Mouse (Mus musculus) cortical plate, adult 2 months (tissue): ENCODE measurements around the gene Zfp329. TPM values are rescaled to one million over a fixed set of nuclear protein-coding genes. Genes with fewer than 3 reads are reported as not detected.

Source experiments
- H3K27ac ChIP-seq: fragments of 200-500 bp; 2 replicates; pipeline ENCODE4 v1.5.1; 2012; ENCODE audit warnings: low read length, control low read depth, inconsistent platforms; ENCODE audit not compliant: insufficient read depth
- H3K4me1 ChIP-seq: fragments of 200-500 bp; 2 replicates; pipeline ENCODE4 v1.6.1; 2011; ENCODE audit warnings: low read length; ENCODE audit not compliant: control insufficient read depth, insufficient read depth
- H3K4me3 ChIP-seq: fragments of 200-500 bp; 2 replicates; pipeline ENCODE4 v1.5.1; 2011; ENCODE audit warnings: mild to moderate bottlenecking, low read length, control low read depth; ENCODE audit not compliant: insufficient read depth
- CTCF ChIP-seq: fragments of 200-500 bp; IDR thresholded peaks from 2 replicates; pipeline ENCODE4 v1.5.1; 2011; ENCODE audit warnings: mild to moderate bottlenecking, control low read depth, low read length; ENCODE audit not compliant: insufficient read depth; ENCODE audit errors: extremely low read depth
- POLR2A ChIP-seq: fragments of 200-500 bp; IDR thresholded peaks from 2 replicates; pipeline ENCODE4 v1.6.1; 2011; ENCODE audit warnings: mild to moderate bottlenecking, low read length, control low read depth; ENCODE audit not compliant: insufficient read depth; ENCODE audit errors: extremely low read depth
- polyA plus RNA-seq: library from polyadenylated mRNA; depleted of rRNA; stranded (reverse); fragments of >200 nt; gene quantifications from 2 replicates; pipeline ENCODE4 v1.2.3, GENCODE M21; 2012; rRNA removed

The Zfp329 gene
- polyA plus RNA-seq, 1 experiment, result 15.9 TPM

GRCm38 (mm10) chr7:12788025-12788424, 30.6 kb downstream of the Zfp329 start:
- no peak for TF ChIP-seq CTCF
- no peak for TF ChIP-seq POLR2A
- H3K27ac ChIP-seq, result no peak overlapping the region

GRCm38 (mm10) chr7:12787333-12787732, 31.3 kb downstream of the Zfp329 start:
- no peaks in the 10 kb centered on the region for H3K4me1 ChIP-seq
- no peak overlapping the region for H3K4me3 ChIP-seq
- TF ChIP-seq POLR2A, result no peak
- no peak for TF ChIP-seq CTCF
- H3K27ac ChIP-seq, result no peak overlapping the region

More at GRCm38 (mm10) chr7:12788025-12788424, 30.6 kb downstream of the Zfp329 start:
- H3K4me3 ChIP-seq, result no peak overlapping the region
- H3K4me1 ChIP-seq, result no peaks in the 10 kb centered on the region

- Histone ChIP-seq H3K4me1 (no peaks in the 10 kb centered on the region), H3K4me3 (peak overlapping the region; percentile 60), H3K27ac (peak overlapping the region; percentile 36; the same call in 1 of the 2 replicates)
- no peak for TF ChIP-seq CTCF
- TF ChIP-seq POLR2A, result no peak
Observed at GRCm38 (mm10) chr7:12780151-12780830, 38.4 kb downstream of the Zfp329 start.

GRCm38 (mm10) chr7:12779782-12780150, 38.9 kb downstream of the Zfp329 start:
- no peak overlapping the region for H3K27ac ChIP-seq
- TF ChIP-seq CTCF, result no peak
- no peak for TF ChIP-seq POLR2A
- peak overlapping the region; percentile 60 for H3K4me3 ChIP-seq
- H3K4me1 ChIP-seq, result no peaks in the 10 kb centered on the region

GRCm38 (mm10) chr7:12779141-12779540, 39.5 kb downstream of the Zfp329 start:
- Histone ChIP-seq H3K4me3 (no peak overlapping the region), H3K27ac (no peak overlapping the region), H3K4me1 (no peaks in the 10 kb centered on the region)
- TF ChIP-seq POLR2A, result no peak
- TF ChIP-seq CTCF, result no peak

GRCm38 (mm10) chr7:12774606-12775005, 44.1 kb downstream of the Zfp329 start:
- no peak overlapping the region for H3K4me3 ChIP-seq
- no peaks in the 10 kb centered on the region for H3K4me1 ChIP-seq
- TF ChIP-seq CTCF, result no peak
- no peak for TF ChIP-seq POLR2A
- no peak overlapping the region for H3K27ac ChIP-seq

GRCm38 (mm10) chr7:12774111-12774510, 44.5 kb downstream of the Zfp329 start:
- no peak for TF ChIP-seq POLR2A
- H3K27ac ChIP-seq, result no peak overlapping the region
- H3K4me3 ChIP-seq, result no peak overlapping the region
- no peaks in the 10 kb centered on the region for H3K4me1 ChIP-seq

Other genes starting within 250 kb of the Zfp329 start
- 0.02 TPM in 2 replicates for gene Vmn2r53, start 210.1 kb downstream of the Zfp329 start, polyA plus RNA-seq
- 0.04 and 0.06 TPM in 2 replicates for gene Vmn2r54, start 178.5 kb downstream of the Zfp329 start, polyA plus RNA-seq
- not detected in 2 replicates for gene Vmn2r55, start 133.9 kb downstream of the Zfp329 start, polyA plus RNA-seq
- 0.04 TPM in 2 replicates for gene Vmn2r56, start 83.9 kb downstream of the Zfp329 start, polyA plus RNA-seq
- 16.3 and 17.8 TPM in 2 replicates for gene Zscan18, start 15.2 kb downstream of the Zfp329 start, polyA plus RNA-seq
- gene Zfp110, start 15.9 kb upstream of the Zfp329 start, polyA plus RNA-seq, result 7.8 and 8.6 TPM in 2 replicates
- gene Zfp128, start 62.3 kb upstream of the Zfp329 start, polyA plus RNA-seq, result 5.2 and 5.4 TPM in 2 replicates
- 12.7 and 13.1 TPM in 2 replicates for gene Zscan22, start 79.0 kb upstream of the Zfp329 start, polyA plus RNA-seq
- 782 and 785 TPM in 2 replicates for gene Rps5, start 103.4 kb upstream of the Zfp329 start, polyA plus RNA-seq
- gene Rnf225, start 108.6 kb upstream of the Zfp329 start, polyA plus RNA-seq, result 0.96 and 1.0 TPM in 2 replicates
- 5.6 and 6.1 TPM in 2 replicates for gene Zfp324, start 147.0 kb upstream of the Zfp329 start, polyA plus RNA-seq
- 9.7 and 10.1 TPM in 2 replicates for gene Zfp446, start 159.0 kb upstream of the Zfp329 start, polyA plus RNA-seq
- 0.69 and 0.78 TPM in 2 replicates for gene Slc27a5, start 179.3 kb upstream of the Zfp329 start, polyA plus RNA-seq
- gene Trim28, start 180.3 kb upstream of the Zfp329 start, polyA plus RNA-seq, result 225 and 226 TPM in 2 replicates
- gene Zbtb45, start 191.2 kb upstream of the Zfp329 start, polyA plus RNA-seq, result 32.2 and 33.4 TPM in 2 replicates
- 224 and 229 TPM in 2 replicates for gene Chmp2a, start 215.9 kb upstream of the Zfp329 start, polyA plus RNA-seq
- 400 and 402 TPM in 2 replicates for gene Ube2m, start 219.4 kb upstream of the Zfp329 start, polyA plus RNA-seq
- gene Mzf1, start 235.9 kb upstream of the Zfp329 start, polyA plus RNA-seq, result 14.3 and 15.2 TPM in 2 replicates